Mouse (Mus musculus): Measurements from ENCODE around the gene Olfr112. TPM values are rescaled to one million over a fixed set of nuclear protein-coding genes. Genes with fewer than 3 reads are reported as not detected.
"Not testable (repeated sequence)": the region's sequence is repeated elsewhere in the genome, so short reads cannot be mapped to it uniquely, and the experiment has no call there.

The Olfr112 gene
- not detected in 2 replicates for total RNA-seq (2021)
- long read RNA-seq, experiment 1: 0 reads
- long read RNA-seq, experiment 2: 0 reads

DNA sequence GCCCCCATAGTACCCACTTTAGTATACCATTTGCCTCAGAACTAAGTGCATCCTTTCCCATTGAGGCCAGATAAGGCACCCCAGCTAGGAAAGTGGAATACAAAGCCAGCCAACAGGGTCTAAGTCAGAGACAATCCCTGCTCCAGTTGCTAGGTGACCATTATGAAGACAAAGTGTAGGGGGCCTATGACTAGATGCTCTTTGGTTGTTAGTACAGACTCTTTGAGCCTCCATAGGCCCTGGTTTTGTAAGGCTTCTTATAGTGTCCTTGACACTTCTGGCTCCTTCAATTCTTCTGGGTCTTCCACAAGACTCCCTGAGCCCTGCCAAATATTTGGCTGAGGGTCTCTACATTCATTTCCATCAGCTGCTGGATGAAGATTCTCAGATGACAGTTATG lies at the start of gene Olfr112:
Gene Olfr112, minus strand, starts transcription at position 101 of the 400 bp plus-strand sequence.
- no peak for DNase-seq

DNA sequence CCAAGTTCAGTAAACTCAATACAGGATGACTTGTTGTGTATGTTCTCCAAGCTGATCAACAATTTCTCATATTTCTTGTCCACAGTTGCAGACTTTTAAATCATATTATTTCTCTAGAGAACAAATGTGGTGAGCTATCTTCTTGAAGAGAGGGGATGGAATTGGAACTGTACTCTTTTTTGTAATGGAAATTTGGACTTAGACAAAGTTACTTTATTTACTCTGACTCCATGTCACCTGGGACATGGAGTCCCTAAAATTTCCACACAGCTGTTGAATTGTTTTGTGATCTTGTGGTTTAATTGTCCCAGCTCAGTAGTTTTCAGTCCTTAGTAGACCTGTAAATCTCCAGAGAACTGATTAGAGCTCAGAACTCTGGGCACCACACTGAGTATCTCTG lies 23.4 kb upstream of the Olfr112 start, which contains the start of gene Olfr114:
Gene Olfr114, minus strand, starts transcription at position 101 of the 400 bp plus-strand sequence.
- DNase-seq: no peak

DNA sequence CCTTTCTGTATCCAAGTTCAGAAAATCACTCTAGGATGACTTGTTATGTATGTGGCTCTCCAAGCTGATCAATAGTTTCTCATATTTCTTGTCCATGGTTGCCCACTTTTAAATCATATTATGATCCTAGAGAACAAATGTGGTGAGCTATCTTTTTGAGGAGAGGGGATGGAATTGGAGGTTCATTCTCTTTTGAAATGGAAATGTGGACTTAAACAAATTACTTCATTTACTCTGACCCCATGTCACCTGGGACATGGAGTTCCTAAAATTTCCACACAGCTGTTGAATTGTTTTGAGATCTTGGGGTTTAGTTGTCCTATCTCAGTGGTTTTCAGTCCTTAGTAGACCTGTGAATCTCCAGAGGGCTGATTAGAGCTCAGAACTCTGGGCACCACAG lies 8.3 kb upstream of the Olfr112 start, which contains the start of gene Olfr113:
Gene Olfr113, minus strand, starts transcription at position 101 of the 400 bp plus-strand sequence.
- DNase-seq: no peak

DNA sequence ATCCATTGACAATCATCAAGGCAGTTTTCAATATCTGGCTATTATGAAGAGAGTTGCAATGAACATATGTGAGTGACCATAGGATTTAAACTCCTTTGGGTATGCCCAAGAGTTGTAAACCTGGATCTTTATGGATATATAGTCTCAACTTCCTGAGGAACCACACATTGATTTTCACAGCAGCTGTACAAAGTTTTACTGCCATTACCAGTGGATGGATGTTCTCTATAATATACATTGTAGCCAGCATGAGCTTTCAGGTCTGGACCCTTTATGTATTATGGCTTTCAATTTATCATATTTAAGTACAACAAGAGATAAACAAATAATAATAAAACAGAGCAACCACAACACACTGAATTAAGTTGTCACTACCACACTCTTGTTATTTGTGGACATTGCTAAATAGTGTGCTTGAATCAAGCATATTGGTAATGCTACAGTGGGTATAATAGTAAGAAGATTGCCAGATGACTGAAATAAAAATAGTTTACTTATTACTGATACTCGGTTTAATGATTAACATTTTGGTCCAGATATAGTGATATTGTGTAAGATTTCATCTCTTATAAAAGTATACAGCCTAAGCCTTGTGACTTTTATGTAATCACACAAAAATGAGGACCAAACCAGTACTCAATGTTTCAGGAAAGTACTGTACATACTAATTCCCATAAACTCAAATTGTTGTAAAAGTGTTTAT lies 10.2 kb downstream of the Olfr112 start:
- DNase-seq: no peak

DNA sequence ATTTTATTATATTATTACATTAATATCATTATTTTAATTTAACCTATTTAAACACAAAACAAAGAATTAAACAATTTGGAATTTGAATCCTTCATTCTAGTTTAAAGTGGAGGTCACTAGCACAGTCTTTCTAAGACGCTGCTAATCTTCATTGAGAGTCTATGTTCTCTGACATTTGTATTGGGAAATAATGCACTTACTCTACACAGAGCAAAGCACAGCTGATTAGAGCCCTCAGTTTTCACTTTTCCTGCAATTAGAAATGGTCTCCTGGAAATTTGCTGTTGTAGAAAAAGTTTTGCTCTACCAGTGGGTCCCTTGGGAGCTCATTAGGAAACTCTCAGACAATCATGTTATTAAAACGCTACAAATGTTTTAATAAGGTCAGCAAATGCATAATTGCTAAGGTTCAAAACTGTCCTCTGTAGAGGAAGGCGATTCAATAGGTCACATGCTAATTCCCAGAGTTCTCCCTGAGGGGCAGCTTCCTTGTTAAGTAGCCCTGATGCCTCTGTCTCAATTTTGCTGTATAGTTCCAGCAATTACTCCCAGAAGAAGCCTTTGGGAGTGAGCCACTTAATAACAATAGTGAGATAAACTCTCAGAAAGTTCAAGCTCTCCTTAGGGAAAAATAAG lies 25.3 kb downstream of the Olfr112 start:
- DNase-seq: no peak

DNA sequence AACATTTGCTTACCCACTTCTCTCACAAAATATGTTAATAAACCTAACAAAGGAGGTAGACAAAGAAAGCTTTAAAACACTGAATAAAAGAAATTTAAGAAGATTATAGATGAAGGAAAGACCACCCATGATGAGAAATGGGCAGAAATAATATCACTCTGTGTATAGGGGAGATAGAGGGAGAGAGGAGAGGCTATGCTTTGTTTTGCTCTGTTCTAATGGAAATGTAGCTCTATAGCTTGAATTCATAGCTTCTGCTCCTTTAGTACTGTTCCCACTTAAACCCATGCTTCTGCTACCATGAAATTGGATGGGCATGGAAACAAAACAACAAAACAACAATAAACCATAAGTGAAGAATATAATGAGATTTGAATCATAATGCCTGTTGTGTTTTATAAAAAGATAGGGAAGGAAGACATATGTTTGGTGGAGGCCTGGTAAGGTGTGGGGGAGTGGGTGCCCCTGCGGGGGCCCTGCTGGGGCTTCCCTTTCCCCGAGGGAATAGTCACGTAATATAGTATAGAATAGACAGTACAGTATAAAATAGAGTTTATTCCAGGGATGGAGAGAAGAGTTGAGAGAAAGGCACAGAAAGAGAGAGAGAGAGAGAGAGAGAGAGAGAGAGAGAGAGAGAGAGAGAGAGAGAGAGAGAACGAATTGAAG lies 27.7 kb downstream of the Olfr112 start:
- no peak for DNase-seq

DNA sequence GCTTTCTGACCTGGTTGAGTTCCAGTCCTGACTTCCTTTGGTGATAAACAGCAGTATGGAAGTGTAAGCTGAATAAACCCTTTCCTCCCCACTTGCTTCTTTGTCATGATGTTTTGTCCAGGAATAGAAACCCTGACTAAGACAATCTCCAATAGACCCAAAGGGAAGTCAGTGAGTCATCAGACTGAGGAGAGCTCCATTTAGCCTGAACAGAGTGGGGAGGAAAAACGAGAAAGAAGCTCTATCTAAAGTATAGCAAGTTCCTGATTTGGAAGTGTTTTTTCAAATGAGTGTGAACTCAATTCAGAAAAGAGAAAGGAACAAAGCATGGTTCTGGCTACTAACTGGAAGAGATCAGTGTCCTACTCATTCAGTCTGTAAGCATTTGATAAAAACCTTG lies 30.8 kb downstream of the Olfr112 start:
- not testable (repeated sequence) for DNase-seq

DNA sequence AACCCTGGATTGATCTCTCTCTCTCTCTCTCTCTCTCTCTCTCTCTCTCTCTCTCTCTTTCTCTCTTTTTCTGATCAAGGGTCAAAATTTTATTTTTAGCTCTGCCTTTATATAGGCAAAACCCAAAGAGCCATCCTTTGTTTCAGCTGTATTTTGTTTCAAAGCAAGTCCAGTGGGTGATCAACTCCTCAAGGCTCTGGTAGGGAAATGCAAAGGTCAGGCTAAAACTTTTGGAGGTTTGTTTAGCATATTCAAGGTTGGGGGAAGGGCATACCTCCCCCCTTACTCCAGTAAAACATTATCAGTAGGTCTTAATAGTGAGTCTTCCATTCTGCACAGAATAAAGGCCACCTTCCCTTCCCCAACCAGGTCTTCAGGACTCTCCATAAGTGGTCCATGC lies 34.1 kb downstream of the Olfr112 start:
- DNase-seq: no peak

DNA sequence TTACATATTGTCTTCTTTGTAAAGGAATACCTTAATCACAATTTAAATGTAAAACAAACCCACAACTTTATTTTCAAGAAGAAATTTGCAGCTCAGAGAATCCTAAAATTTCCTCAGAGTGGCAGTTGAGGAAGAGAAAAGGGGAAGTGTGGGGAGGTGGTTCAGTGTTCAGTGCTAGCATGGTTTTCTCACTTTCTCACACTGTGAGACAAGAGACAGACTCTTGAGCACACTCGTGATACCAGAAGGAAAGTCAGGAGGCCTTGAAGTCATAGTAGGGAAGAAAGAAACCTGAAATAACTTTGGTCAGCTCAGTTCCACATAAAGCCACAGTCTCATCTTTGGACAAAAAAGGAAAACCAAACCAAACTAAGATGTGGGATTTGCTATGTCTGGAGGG lies 43.8 kb downstream of the Olfr112 start:
- not testable (repeated sequence) for DNase-seq

DNA sequence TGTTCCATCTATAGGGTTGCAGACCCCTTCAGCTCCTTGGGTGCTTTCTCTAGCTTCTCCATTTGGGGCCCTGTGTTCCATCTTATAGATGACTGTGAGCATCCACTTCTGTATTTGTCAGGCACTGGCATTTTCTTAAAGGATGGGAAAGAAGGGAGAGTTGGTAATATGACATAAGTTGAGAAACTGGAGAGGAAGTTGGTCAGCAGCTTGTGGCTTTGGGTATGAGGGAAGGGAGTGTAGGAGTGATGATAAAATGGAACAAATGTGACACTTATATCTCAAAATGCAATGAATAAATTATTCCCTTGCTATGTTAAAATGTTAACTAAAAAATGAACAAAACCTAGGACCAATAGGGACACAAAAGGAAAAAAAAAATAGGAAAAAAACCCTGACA lies 44.6 kb downstream of the Olfr112 start:
- not testable (repeated sequence) for DNase-seq

Other genes with a start within 250 kb of the Olfr112 start
- not detected in 2 replicates for gene Olfr103, start 229.8 kb downstream of the Olfr112 start, total RNA-seq (2021)
- not detected in 2 replicates for gene Olfr104-ps, start 209.9 kb downstream of the Olfr112 start, total RNA-seq (2021)
- not detected in 2 replicates for gene Olfr105-ps, start 190.4 kb downstream of the Olfr112 start, total RNA-seq (2021)
- gene Olfr106-ps, start 179.1 kb downstream of the Olfr112 start, total RNA-seq (2021): not detected in 2 replicates
- gene Olfr107, start 170.2 kb downstream of the Olfr112 start, total RNA-seq (2021): not detected in 2 replicates
- not detected in 2 replicates for gene Olfr108, start 124.0 kb downstream of the Olfr112 start, total RNA-seq (2021)
- not detected in 2 replicates for gene Olfr109, start 110.5 kb downstream of the Olfr112 start, total RNA-seq (2021)
- gene H2-M2, start 85.9 kb downstream of the Olfr112 start, total RNA-seq (2021): 2.0 TPM in 1 of 2 replicates, not detected in the other
- not detected in 2 replicates for gene Olfr110, start 77.0 kb downstream of the Olfr112 start, total RNA-seq (2021)
- not detected in 2 replicates for gene Olfr111, start 61.4 kb downstream of the Olfr112 start, total RNA-seq (2021)
- gene Olfr113, start 8.2 kb upstream of the Olfr112 start, total RNA-seq (2021): not detected in 2 replicates
- not detected in 2 replicates for gene Olfr114, start 23.3 kb upstream of the Olfr112 start, total RNA-seq (2021)
- not detected in 2 replicates for gene Olfr115, start 57.7 kb upstream of the Olfr112 start, total RNA-seq (2021)
- not detected in 2 replicates for gene Olfr116, start 57.7 kb upstream of the Olfr112 start, total RNA-seq (2021)
- not detected in 2 replicates for gene Olfr117, start 94.3 kb upstream of the Olfr112 start, total RNA-seq (2021)
- not detected in 2 replicates for gene Olfr118, start 97.5 kb upstream of the Olfr112 start, total RNA-seq (2021)
- gene Olfr119, start 127.1 kb upstream of the Olfr112 start, total RNA-seq (2021): not detected in 2 replicates
- not detected in 2 replicates for gene Olfr120, start 152.4 kb upstream of the Olfr112 start, total RNA-seq (2021)
- gene Olfr121, start 179.4 kb upstream of the Olfr112 start, total RNA-seq (2021): not detected in 2 replicates
- not detected in 2 replicates for gene Olfr122, start 199.2 kb upstream of the Olfr112 start, total RNA-seq (2021)
- not detected in 2 replicates for gene Olfr123, start 224.1 kb upstream of the Olfr112 start, total RNA-seq (2021)
- gene Olfr124, start 230.4 kb upstream of the Olfr112 start, total RNA-seq (2021): not detected in 2 replicates